ENCODE assay signal across 8 mouse cellular contexts in the genomic region with DNA sequence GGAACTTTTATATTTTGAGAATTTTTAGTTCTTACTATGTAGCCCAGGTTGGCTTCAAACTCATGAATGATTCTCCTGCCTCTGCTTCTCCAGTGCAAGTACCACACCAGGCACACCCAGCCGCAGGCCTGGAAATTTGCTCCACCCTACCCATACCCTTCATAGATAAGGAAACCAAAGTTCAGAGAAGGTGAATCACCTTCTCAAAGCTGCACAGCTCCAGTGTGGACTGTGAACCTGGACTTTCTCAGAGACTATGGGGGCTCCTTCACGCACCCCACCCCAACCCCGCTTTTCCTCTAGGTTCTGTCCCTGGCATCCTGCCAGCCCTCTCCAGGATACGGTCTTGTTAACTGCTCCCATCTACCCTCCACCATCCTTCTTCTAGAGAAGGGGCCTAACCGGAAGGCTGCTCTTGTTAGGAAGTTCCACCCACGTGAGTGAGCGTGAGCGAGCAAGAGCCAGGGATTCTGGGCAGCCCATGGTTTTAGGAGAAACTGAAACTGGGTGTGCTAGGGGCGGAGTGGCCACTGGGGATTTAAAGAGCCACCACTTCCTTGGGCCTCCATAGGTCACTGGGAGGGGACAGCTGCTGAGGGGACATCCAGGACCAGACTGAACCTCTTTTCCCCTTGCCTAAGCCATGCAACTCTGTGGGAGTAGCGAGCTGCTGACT. TPM values are rescaled to one million over a fixed set of nuclear protein-coding genes. Genes with fewer than 3 reads are reported as not detected.
DNase-seq lines count a peak whose midpoint lies in the region; ATAC-seq lines count a peak whose summit lies in the region.

No protein-coding gene starts in this region.

- H3K9ac ChIP-seq in kidney, embryonic 14.5 days (ENCODE audit: low read depth, low read length) = no peak overlapping the region
- no peak overlapping the region for H3K9ac ChIP-seq in hindbrain, embryonic 14.5 days

- WGBS in kidney, embryonic 14.5 days = 62% methylated on average over 10 of the region's 10 CpGs
- WGBS in hindbrain, embryonic 14.5 days = 72% methylated on average over 10 of the region's 10 CpGs

- H3K9me3 ChIP-seq in kidney, embryonic 14.5 days (ENCODE audit: control insufficient read depth, low read length) = no peaks in the 10 kb centered on the region
- H3K9me3 ChIP-seq in hindbrain, embryonic 14.5 days (ENCODE audit: control insufficient read depth, low read length) = no peaks in the 10 kb centered on the region

- peak; percentile 55 for DNase-seq in kidney, adult 11 months
- peak; percentile 35 for DNase-seq in adrenal gland, adult 8-10 months
- peak; percentile 78 for DNase-seq in lung, postnatal 10 days
- DNase-seq in natural killer cell, adult 2 months (ENCODE audit: low spot score in 2 of 2) = no peak
- DNase-seq in hindbrain, embryonic 14.5 days (ENCODE audit: low spot score) = no peak
- DNase-seq in spleen, postnatal 14 days (ENCODE audit: low spot score in 2 of 2) = no peak

- no peaks in the 10 kb centered on the region for H3K36me3 ChIP-seq in kidney, embryonic 14.5 days (ENCODE audit: control insufficient read depth, insufficient read depth, low read length)
- H3K36me3 ChIP-seq in hindbrain, embryonic 14.5 days (replicated peaks; ENCODE audit: control insufficient read depth, insufficient read depth) = no peaks in the 10 kb centered on the region

- H3K4me3 ChIP-seq in kidney, embryonic 14.5 days (ENCODE audit: low read length) = no peak overlapping the region
- H3K4me3 ChIP-seq in hindbrain, embryonic 14.5 days (replicated peaks; ENCODE audit: low read length) = no peak overlapping the region

- no peaks in the 10 kb centered on the region for H3K27me3 ChIP-seq in kidney, embryonic 14.5 days (ENCODE audit: control insufficient read depth, insufficient read depth, low read length)
- H3K27me3 ChIP-seq in hindbrain, embryonic 14.5 days (ENCODE audit: control insufficient read depth, insufficient read depth, low read length) = no peaks in the 10 kb centered on the region

- H3K4me2 ChIP-seq in kidney, embryonic 14.5 days (replicated peaks; ENCODE audit: low read depth, low read length) = no peak overlapping the region
- H3K4me2 ChIP-seq in hindbrain, embryonic 14.5 days (replicated peaks) = no peak overlapping the region

- no peaks in the 10 kb centered on the region for H3K4me1 ChIP-seq in kidney, embryonic 14.5 days (ENCODE audit: control insufficient read depth, insufficient read depth, low read length)
- no peaks in the 10 kb centered on the region for H3K4me1 ChIP-seq in hindbrain, embryonic 14.5 days (replicated peaks; ENCODE audit: control insufficient read depth, insufficient read depth, low read length)

- H3K27ac ChIP-seq in kidney, embryonic 14.5 days (ENCODE audit: low read depth, low read length) = no peak overlapping the region
- no peak overlapping the region for H3K27ac ChIP-seq in hindbrain, embryonic 14.5 days

- no peak for ATAC-seq in kidney, embryonic 14.5 days (ENCODE audit: low FRiP score, low TSS enrichment)
- ATAC-seq in hematopoietic stem cell, adult 5-6 weeks (replicated peaks in 1 of 2; ENCODE audit: insufficient read depth in 1 of 2, low FRiP score in 2 of 2, low TSS enrichment in 1 of 2, low read depth in 1 of 2, poor library complexity in 2 of 2, severe bottlenecking in 2 of 2) = peak; percentile 45 to 49; a peak in 2 of 4 replicates
- no peak for ATAC-seq in hindbrain, embryonic 14.5 days (ENCODE audit: low FRiP score)

RNA-seq across cellular contexts. Expression of a gene that starts 20.2 kb away (rescaled TPM):
- polyA plus RNA-seq in kidney, embryonic 14.5 days (2014; fragmentation: Nextera tagmentation; extraction: Ambion mirVana) = not detected in 2 replicates
- total RNA-seq in adrenal gland, adult 8-10 months (2022) = 1 to 10 TPM; 2.0 to 4.4 (median 3.5) TPM
- not detected in 2 replicates for total RNA-seq in hematopoietic stem cell, adult 5-6 weeks (2017)
- polyA plus RNA-seq in hindbrain, embryonic 14.5 days (2014; fragmentation: Nextera tagmentation; extraction: Ambion mirVana) = not detected in 2 replicates

RNA-seq across cellular contexts. Expression of a gene that starts 22.7 kb away (rescaled TPM):
- 82.6 and 98.8 TPM in 2 replicates for polyA plus RNA-seq in kidney, embryonic 14.5 days (2014; fragmentation: Nextera tagmentation; extraction: Ambion mirVana)
- 100 to 1,000 TPM in 2 of 4 experiments, 10 to 100 TPM in 2; 92.7 to 127 (median 112) TPM for total RNA-seq in adrenal gland, adult 8-10 months (2022)
- total RNA-seq in hematopoietic stem cell, adult 5-6 weeks (2017) = 24.9 and 37.0 TPM in 2 replicates
- 114 and 117 TPM in 2 replicates for polyA plus RNA-seq in hindbrain, embryonic 14.5 days (2014; fragmentation: Nextera tagmentation; extraction: Ambion mirVana)

RNA-seq across cellular contexts. Expression of a gene that starts 23.2 kb away (rescaled TPM):
- polyA plus RNA-seq in kidney, embryonic 14.5 days (2014; fragmentation: Nextera tagmentation; extraction: Ambion mirVana) = 0.15 TPM in 1 of 2 replicates, not detected in the other
- 1 to 10 TPM; 1.4 to 3.5 (median 2.7) TPM for total RNA-seq in adrenal gland, adult 8-10 months (2022)
- total RNA-seq in hematopoietic stem cell, adult 5-6 weeks (2017) = 3.3 and 5.6 TPM in 2 replicates
- polyA plus RNA-seq in hindbrain, embryonic 14.5 days (2014; fragmentation: Nextera tagmentation; extraction: Ambion mirVana) = not detected in 2 replicates

RNA-seq across cellular contexts. Expression of a gene that starts 35.9 kb away (rescaled TPM):
- 29.6 and 37.0 TPM in 2 replicates for polyA plus RNA-seq in kidney, embryonic 14.5 days (2014; fragmentation: Nextera tagmentation; extraction: Ambion mirVana)
- 10 to 100 TPM; 34.0 to 49.1 (median 37.8) TPM for total RNA-seq in adrenal gland, adult 8-10 months (2022)
- 3.4 and 13.4 TPM in 2 replicates for total RNA-seq in hematopoietic stem cell, adult 5-6 weeks (2017)
- polyA plus RNA-seq in hindbrain, embryonic 14.5 days (2014; fragmentation: Nextera tagmentation; extraction: Ambion mirVana) = 59.6 and 60.8 TPM in 2 replicates

RNA-seq across cellular contexts. Expression of a gene that starts 45.6 kb away (rescaled TPM):
- 56.1 and 64.4 TPM in 2 replicates for polyA plus RNA-seq in kidney, embryonic 14.5 days (2014; fragmentation: Nextera tagmentation; extraction: Ambion mirVana)
- total RNA-seq in adrenal gland, adult 8-10 months (2022) = 10 to 100 TPM; 13.7 to 18.9 (median 16.1) TPM
- total RNA-seq in hematopoietic stem cell, adult 5-6 weeks (2017) = 5.0 and 6.8 TPM in 2 replicates
- polyA plus RNA-seq in hindbrain, embryonic 14.5 days (2014; fragmentation: Nextera tagmentation; extraction: Ambion mirVana) = 51.3 and 54.5 TPM in 2 replicates

Comparison
In these comparisons a context has a peak if more than half of its experiments do, and no peak if none do; other contexts are left out.
1. DNase-seq: peak in kidney, adult 11 months (single experiment), adrenal gland, adult 8-10 months (single experiment) and lung, postnatal 10 days (single experiment); none in natural killer cell, adult 2 months (0 of 2), hindbrain, embryonic 14.5 days (single experiment) and spleen, postnatal 14 days (0 of 2).
2. ATAC-seq: peak in hematopoietic stem cell, adult 5-6 weeks (2 of 2); none in kidney, embryonic 14.5 days (single experiment) and hindbrain, embryonic 14.5 days (single experiment).